Mouse (Mus musculus) testis, adult 2 months (tissue): ENCODE data around the gene Clrn2.

Experiments
- CTCF ChIP-seq: fragments of 200-500 bp; IDR thresholded peaks from 2 replicates; pipeline ENCODE4 v1.5.1; 2012; ENCODE audit warnings: low read depth, mild to moderate bottlenecking, inconsistent platforms, low read length, moderate library complexity; ENCODE audit not compliant: control insufficient read depth, insufficient read depth, insufficient replicate concordance
- POLR2A ChIP-seq: fragments of 200-500 bp; IDR thresholded peaks from 2 replicates; pipeline ENCODE4 v1.6.1; 2012; ENCODE audit warnings: low read depth, mild to moderate bottlenecking, inconsistent platforms, low read length, moderate library complexity; ENCODE audit not compliant: control insufficient read depth

GRCm38 (mm10) chr5:45496930-45497550, 43.5 kb downstream of the Clrn2 start:
- TF ChIP-seq CTCF: no peak
- no peak for TF ChIP-seq POLR2A
